Mouse (Mus musculus): ENCODE results near the gene As3mt.
"Not testable (repeated sequence)": the region's sequence is repeated elsewhere in the genome, so short reads cannot be mapped to it uniquely, and the experiment has no call there.

DNA sequence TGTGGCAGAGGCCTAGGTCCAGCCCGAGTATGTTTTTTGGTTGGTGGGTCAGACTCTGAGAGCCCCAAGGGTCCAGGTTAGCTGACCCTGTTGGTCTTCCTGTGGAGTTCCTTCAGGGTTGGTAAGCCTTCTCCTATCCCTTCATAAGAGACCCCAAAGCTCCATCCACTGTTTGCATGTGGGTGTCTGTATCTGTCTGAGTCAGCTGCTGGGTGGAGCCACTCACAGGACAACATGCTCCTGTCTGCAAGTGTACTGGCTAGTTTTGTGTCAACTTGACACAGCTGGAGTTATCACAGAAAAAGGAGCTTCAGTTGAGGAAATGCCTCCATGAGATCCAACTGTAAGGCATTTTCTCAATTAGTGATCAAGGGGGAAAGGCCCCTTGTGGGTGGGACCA lies 71.9 kb downstream of the As3mt start:
- TF ChIP-seq POLR2A (IDR thresholded peaks at IDR 0.05; ENCODE audit: low read depth, low read length); CTCF (conservative IDR thresholded peaks at IDR 0.05; ENCODE audit: insufficient read depth, insufficient read length, low read depth, low read length): not testable (repeated sequence)

Measured in kidney, adult 2 months (tissue).